Mouse (Mus musculus) lung, embryonic 14.5 days (tissue): ENCODE measurements at regions not wholly inside any gene's neighbourhood (a gene's known extent, or its start where the extent isn't known, plus 50 kb on each side); places are given as distances from the start of the nearest gene placed in this dataset.

Experiments
- ATAC-seq: fragments of 200-750 bp; cut with Nextera tagmentation; 2 replicates; pipeline ENCODE4 v1.8.0; 2017; ENCODE audit warnings: mild to moderate bottlenecking, moderate TSS enrichment, moderate library complexity; ENCODE audit not compliant: insufficient read depth
- DNase-seq: peaks from one replicate; pipeline ENCODE4 v3.0.0-alpha.2; 2015
- H3K27ac ChIP-seq: fragments of 300-500 bp; sonication (generic); 2 replicates; pipeline ENCODE4 v1.5.1; 2014; ENCODE audit warnings: low read depth, mild to moderate bottlenecking, moderate library complexity
- H3K27me3 ChIP-seq: fragments of 300-500 bp; sonication (generic); 2 replicates; pipeline ENCODE4 v1.6.1; 2014; ENCODE audit warnings: low read length, control low read depth; ENCODE audit not compliant: insufficient read depth
- H3K36me3 ChIP-seq: fragments of 300-500 bp; sonication (generic); 2 replicates; pipeline ENCODE4 v1.6.1; 2014; ENCODE audit warnings: control low read depth; ENCODE audit not compliant: insufficient read depth
- H3K4me1 ChIP-seq: fragments of 300-500 bp; sonication (generic); 2 replicates; pipeline ENCODE4 v1.6.1; 2014; ENCODE audit warnings: antibody characterized with exemption, control low read depth; ENCODE audit not compliant: insufficient read depth
- H3K4me2 ChIP-seq: fragments of 300-500 bp; sonication (generic); 2 replicates; pipeline ENCODE4 v1.6.1; 2014; ENCODE audit warnings: mild to moderate bottlenecking
- H3K4me3 ChIP-seq: fragments of 300-500 bp; sonication (generic); 2 replicates; pipeline ENCODE4 v1.5.1; 2014; ENCODE audit warnings: low read depth, low read length
- H3K9ac ChIP-seq: fragments of 300-500 bp; sonication (generic); 2 replicates; pipeline ENCODE4 v1.6.1; 2014
- H3K9me3 ChIP-seq: fragments of 300-500 bp; sonication (generic); 2 replicates; pipeline ENCODE4 v1.6.1; 2016; ENCODE audit warnings: low read depth, low read length, control low read depth
- CTCF ChIP-seq: IDR thresholded peaks from 2 replicates; pipeline ENCODE4 v1.5.1; 2016; ENCODE audit warnings: antibody characterized with exemption, low read depth
- WGBS: fragments of 180-500 bp; shearing (Covaris S2); extraction: QIAGEN DNeasy Blood & Tissue Kit; methylation state at CpG from one replicate; pipeline ENCODE4 v1.1.7; 2014; 5-methylcytosine and 5-hydroxymethylcytosine counted together

GRCm38 (mm10) chr13:83023972-83024371, 479.9 kb upstream of the Mef2c start:
- DNase-seq (no peak), ATAC-seq (no peak)
- no peak overlapping the region for H3K27ac ChIP-seq
- H3K27me3 ChIP-seq: no peaks in the 10 kb centered on the region
- WGBS: 86% methylated on average over 4 of the region's 4 CpGs
- H3K4me2 ChIP-seq: no peak overlapping the region
- no peaks in the 10 kb centered on the region for H3K36me3 ChIP-seq
- no peak for TF ChIP-seq CTCF
- no peaks in the 10 kb centered on the region for H3K4me1 ChIP-seq
- no peak overlapping the region for H3K9ac ChIP-seq
- no peaks in the 10 kb centered on the region for H3K9me3 ChIP-seq
- H3K4me3 ChIP-seq: no peak overlapping the region

- no peaks in the 10 kb centered on the region for H3K27me3 ChIP-seq
- TF ChIP-seq CTCF: no peak
- no peak overlapping the region for H3K4me3 ChIP-seq
- no peaks in the 10 kb centered on the region for H3K9me3 ChIP-seq
- DNase-seq (no peak), ATAC-seq (no peak)
- H3K4me1 ChIP-seq: no peaks in the 10 kb centered on the region
- H3K9ac ChIP-seq: no peak overlapping the region
- H3K4me2 ChIP-seq: no peak overlapping the region
- H3K27ac ChIP-seq: no peak overlapping the region
- no peaks in the 10 kb centered on the region for H3K36me3 ChIP-seq
Observed at GRCm38 (mm10) chr13:83035962-83036361, 467.9 kb upstream of the Mef2c start.

GRCm38 (mm10) chr13:83041506-83041905, 462.3 kb upstream of the Mef2c start:
- 77% methylated on average over 1 of the region's 1 CpGs for WGBS
- Histone ChIP-seq H3K27ac (no peak overlapping the region), H3K9ac (no peak overlapping the region), H3K36me3 (no peaks in the 10 kb centered on the region), H3K4me2 (no peak overlapping the region), H3K4me1 (no peaks in the 10 kb centered on the region), H3K9me3 (no peaks in the 10 kb centered on the region), H3K4me3 (no peak overlapping the region), H3K27me3 (no peaks in the 10 kb centered on the region)
- no peak for ATAC-seq
- no peak for TF ChIP-seq CTCF
- no peak for DNase-seq

GRCm38 (mm10) chr13:83045516-83045915, 458.3 kb upstream of the Mef2c start:
- no peaks in the 10 kb centered on the region for H3K4me1 ChIP-seq
- no peak overlapping the region for H3K9ac ChIP-seq
- H3K27me3 ChIP-seq: no peaks in the 10 kb centered on the region
- no peaks in the 10 kb centered on the region for H3K9me3 ChIP-seq
- no peak overlapping the region for H3K4me2 ChIP-seq
- DNase-seq (no peak), ATAC-seq (no peak)
- TF ChIP-seq CTCF: no peak
- no peak overlapping the region for H3K4me3 ChIP-seq
- no peak overlapping the region for H3K27ac ChIP-seq
- H3K36me3 ChIP-seq: no peaks in the 10 kb centered on the region
- WGBS: 84% methylated on average over 6 of the region's 6 CpGs

- no peak for DNase-seq
- Histone ChIP-seq H3K4me2 (no peak overlapping the region), H3K9me3 (no peaks in the 10 kb centered on the region), H3K36me3 (no peaks in the 10 kb centered on the region), H3K4me1 (no peaks in the 10 kb centered on the region), H3K27ac (no peak overlapping the region), H3K9ac (no peak overlapping the region), H3K4me3 (no peak overlapping the region), H3K27me3 (no peaks in the 10 kb centered on the region)
- no peak for TF ChIP-seq CTCF
- WGBS: 53% methylated on average over 2 of the region's 2 CpGs
- no peak for ATAC-seq
Observed at GRCm38 (mm10) chr13:83045970-83046369, 457.9 kb upstream of the Mef2c start.

GRCm38 (mm10) chr13:83046571-83047123, 457.2 kb upstream of the Mef2c start:
- no peak for ATAC-seq
- Histone ChIP-seq H3K4me1 (no peaks in the 10 kb centered on the region), H3K9me3 (no peaks in the 10 kb centered on the region), H3K4me2 (no peak overlapping the region), H3K4me3 (no peak overlapping the region), H3K27ac (no peak overlapping the region), H3K9ac (no peak overlapping the region), H3K27me3 (no peaks in the 10 kb centered on the region), H3K36me3 (no peaks in the 10 kb centered on the region)
- no peak for DNase-seq
- WGBS: 31% methylated on average over 4 of the region's 4 CpGs
- no peak for TF ChIP-seq CTCF

GRCm38 (mm10) chr13:83055865-83056264, 448.0 kb upstream of the Mef2c start:
- H3K4me2 ChIP-seq: no peak overlapping the region
- H3K36me3 ChIP-seq: no peaks in the 10 kb centered on the region
- no peak overlapping the region for H3K9ac ChIP-seq
- ATAC-seq: no peak
- no peak overlapping the region for H3K27ac ChIP-seq
- H3K4me3 ChIP-seq: no peak overlapping the region
- no peaks in the 10 kb centered on the region for H3K27me3 ChIP-seq
- no peaks in the 10 kb centered on the region for H3K9me3 ChIP-seq
- no peak for DNase-seq
- 40% methylated on average over 2 of the region's 2 CpGs for WGBS
- TF ChIP-seq CTCF: no peak
- H3K4me1 ChIP-seq: no peaks in the 10 kb centered on the region

- H3K36me3 ChIP-seq: no peaks in the 10 kb centered on the region
- DNase-seq: no peak
- H3K4me1 ChIP-seq: no peaks in the 10 kb centered on the region
- H3K4me2 ChIP-seq: no peak overlapping the region
- H3K9me3 ChIP-seq: no peaks in the 10 kb centered on the region
- ATAC-seq: no peak
- WGBS: 84% methylated on average over 2 of the region's 2 CpGs
- no peak overlapping the region for H3K4me3 ChIP-seq
- H3K9ac ChIP-seq: no peak overlapping the region
- H3K27ac ChIP-seq: no peak overlapping the region
- no peak for TF ChIP-seq CTCF
- H3K27me3 ChIP-seq: no peaks in the 10 kb centered on the region
Observed at GRCm38 (mm10) chr13:83056415-83056814, 447.4 kb upstream of the Mef2c start.
